Mouse (Mus musculus): ENCODE measurements at regions not wholly inside any gene's neighbourhood (a gene's known extent, or its start where the extent isn't known, plus 50 kb on each side); places are given as distances from the start of the nearest gene placed in this dataset.

GRCm38 (mm10) chr3:41857446-41857845 is 115.0 kb downstream of the D3Ertd751e start:
- no peak for ATAC-seq (replicated peaks in 1 of 2; ENCODE audit: insufficient read depth in 1 of 2, low FRiP score in 2 of 2, low TSS enrichment in 1 of 2, low read depth in 1 of 2, poor library complexity in 2 of 2, severe bottlenecking in 2 of 2)

- ATAC-seq (replicated peaks in 1 of 2; ENCODE audit: insufficient read depth in 1 of 2, low FRiP score in 2 of 2, low TSS enrichment in 1 of 2, low read depth in 1 of 2, poor library complexity in 2 of 2, severe bottlenecking in 2 of 2) = no peak
Observed at GRCm38 (mm10) chr3:41862674-41863073, 120.3 kb downstream of the D3Ertd751e start.

- no peak for ATAC-seq (replicated peaks in 1 of 2; ENCODE audit: insufficient read depth in 1 of 2, low FRiP score in 2 of 2, low TSS enrichment in 1 of 2, low read depth in 1 of 2, poor library complexity in 2 of 2, severe bottlenecking in 2 of 2)
Observed at GRCm38 (mm10) chr3:41908952-41909351, 166.5 kb downstream of the D3Ertd751e start.

GRCm38 (mm10) chr3:41913190-41913589 is 170.8 kb downstream of the D3Ertd751e start:
- ATAC-seq (replicated peaks in 1 of 2; ENCODE audit: insufficient read depth in 1 of 2, low FRiP score in 2 of 2, low TSS enrichment in 1 of 2, low read depth in 1 of 2, poor library complexity in 2 of 2, severe bottlenecking in 2 of 2) = no peak

GRCm38 (mm10) chr3:41939843-41940242 is 197.4 kb downstream of the D3Ertd751e start:
- no peak for ATAC-seq (replicated peaks in 1 of 2; ENCODE audit: insufficient read depth in 1 of 2, low FRiP score in 2 of 2, low TSS enrichment in 1 of 2, low read depth in 1 of 2, poor library complexity in 2 of 2, severe bottlenecking in 2 of 2)

- peak in 1 of 2 experiments; percentile 37; a peak in 1 of 4 replicates for ATAC-seq (replicated peaks in 1 of 2; ENCODE audit: insufficient read depth in 1 of 2, low FRiP score in 2 of 2, low TSS enrichment in 1 of 2, low read depth in 1 of 2, poor library complexity in 2 of 2, severe bottlenecking in 2 of 2)
Observed at GRCm38 (mm10) chr3:41942964-41943363, 200.6 kb downstream of the D3Ertd751e start.

- ATAC-seq (replicated peaks in 1 of 2; ENCODE audit: insufficient read depth in 1 of 2, low FRiP score in 2 of 2, low TSS enrichment in 1 of 2, low read depth in 1 of 2, poor library complexity in 2 of 2, severe bottlenecking in 2 of 2) = no peak
Observed at GRCm38 (mm10) chr3:41949404-41949803, 207.0 kb downstream of the D3Ertd751e start.

- ATAC-seq (replicated peaks in 1 of 2; ENCODE audit: insufficient read depth in 1 of 2, low FRiP score in 2 of 2, low TSS enrichment in 1 of 2, low read depth in 1 of 2, poor library complexity in 2 of 2, severe bottlenecking in 2 of 2) = no peak
Observed at GRCm38 (mm10) chr3:41957385-41957784, 215.0 kb downstream of the D3Ertd751e start.

GRCm38 (mm10) chr3:41960209-41960608 is 217.8 kb downstream of the D3Ertd751e start:
- no peak for ATAC-seq (replicated peaks in 1 of 2; ENCODE audit: insufficient read depth in 1 of 2, low FRiP score in 2 of 2, low TSS enrichment in 1 of 2, low read depth in 1 of 2, poor library complexity in 2 of 2, severe bottlenecking in 2 of 2)

GRCm38 (mm10) chr3:41962923-41963322 is 220.5 kb downstream of the D3Ertd751e start:
- ATAC-seq (replicated peaks in 1 of 2; ENCODE audit: insufficient read depth in 1 of 2, low FRiP score in 2 of 2, low TSS enrichment in 1 of 2, low read depth in 1 of 2, poor library complexity in 2 of 2, severe bottlenecking in 2 of 2) = no peak

- ATAC-seq (replicated peaks in 1 of 2; ENCODE audit: insufficient read depth in 1 of 2, low FRiP score in 2 of 2, low TSS enrichment in 1 of 2, low read depth in 1 of 2, poor library complexity in 2 of 2, severe bottlenecking in 2 of 2) = no peak
Observed at GRCm38 (mm10) chr3:42006672-42007265, 264.4 kb downstream of the D3Ertd751e start.

GRCm38 (mm10) chr3:42023187-42023586 is 280.8 kb downstream of the D3Ertd751e start:
- no peak for ATAC-seq (replicated peaks in 1 of 2; ENCODE audit: insufficient read depth in 1 of 2, low FRiP score in 2 of 2, low TSS enrichment in 1 of 2, low read depth in 1 of 2, poor library complexity in 2 of 2, severe bottlenecking in 2 of 2)

- ATAC-seq (replicated peaks in 1 of 2; ENCODE audit: insufficient read depth in 1 of 2, low FRiP score in 2 of 2, low TSS enrichment in 1 of 2, low read depth in 1 of 2, poor library complexity in 2 of 2, severe bottlenecking in 2 of 2) = no peak
Observed at GRCm38 (mm10) chr3:42039632-42040031, 297.2 kb downstream of the D3Ertd751e start.

GRCm38 (mm10) chr3:42040270-42040812 is 297.9 kb downstream of the D3Ertd751e start:
- ATAC-seq (replicated peaks in 1 of 2; ENCODE audit: insufficient read depth in 1 of 2, low FRiP score in 2 of 2, low TSS enrichment in 1 of 2, low read depth in 1 of 2, poor library complexity in 2 of 2, severe bottlenecking in 2 of 2) = no peak

- no peak for ATAC-seq (replicated peaks in 1 of 2; ENCODE audit: insufficient read depth in 1 of 2, low FRiP score in 2 of 2, low TSS enrichment in 1 of 2, low read depth in 1 of 2, poor library complexity in 2 of 2, severe bottlenecking in 2 of 2)
Observed at GRCm38 (mm10) chr3:42040959-42041358, 298.5 kb downstream of the D3Ertd751e start.

GRCm38 (mm10) chr3:42057286-42057868 is 315.0 kb downstream of the D3Ertd751e start:
- no peak for ATAC-seq (replicated peaks in 1 of 2; ENCODE audit: insufficient read depth in 1 of 2, low FRiP score in 2 of 2, low TSS enrichment in 1 of 2, low read depth in 1 of 2, poor library complexity in 2 of 2, severe bottlenecking in 2 of 2)

- no peak for ATAC-seq (replicated peaks in 1 of 2; ENCODE audit: insufficient read depth in 1 of 2, low FRiP score in 2 of 2, low TSS enrichment in 1 of 2, low read depth in 1 of 2, poor library complexity in 2 of 2, severe bottlenecking in 2 of 2)
Observed at GRCm38 (mm10) chr3:42065093-42065935, 322.9 kb downstream of the D3Ertd751e start.

- ATAC-seq (replicated peaks in 1 of 2; ENCODE audit: insufficient read depth in 1 of 2, low FRiP score in 2 of 2, low TSS enrichment in 1 of 2, low read depth in 1 of 2, poor library complexity in 2 of 2, severe bottlenecking in 2 of 2) = no peak
Observed at GRCm38 (mm10) chr3:42065962-42066361, 323.6 kb downstream of the D3Ertd751e start.

Measured in hematopoietic stem cell, adult 5-6 weeks (primary cell).